Mouse (Mus musculus): ENCODE data around the gene Card6. TPM values are rescaled to one million over a fixed set of nuclear protein-coding genes. Genes with fewer than 3 reads are reported as not detected.

Card6 gene
- polyA plus RNA-seq, 1 experiment from 2014 or later, result 0.77 TPM

DNA sequence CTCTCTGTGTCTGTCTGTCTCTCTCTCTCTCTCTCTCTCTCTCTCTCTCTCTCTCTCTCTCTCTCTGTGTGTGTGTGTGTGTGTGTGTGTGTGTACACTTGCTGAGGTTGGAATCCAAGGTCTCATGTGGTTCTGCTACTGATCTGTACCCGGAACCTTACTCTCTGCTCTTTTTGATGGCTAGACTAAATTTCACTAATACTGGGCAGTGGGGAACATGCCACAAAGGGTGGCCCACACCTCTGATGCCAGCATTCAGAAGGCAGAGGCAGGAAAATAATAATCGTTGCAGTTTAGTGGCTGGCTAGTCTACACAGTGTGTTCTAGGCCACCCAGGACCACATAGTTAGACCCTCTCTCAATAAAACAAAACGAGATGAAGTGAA lies 309 bp upstream of the Card6 start:
- WGBS, result 80% methylated on average over 3 of the region's 3 CpGs
- no peaks in the 10 kb centered on the region for H3K9me3 ChIP-seq
- H3K27me3 ChIP-seq, result no peaks in the 10 kb centered on the region
- peak overlapping the region; percentile 38 for H3K4me2 ChIP-seq
- no peak overlapping the region for H3K9ac ChIP-seq
- no peaks in the 10 kb centered on the region for H3K4me1 ChIP-seq
- H3K36me3 ChIP-seq, result no peaks in the 10 kb centered on the region
- H3K27ac ChIP-seq, result no peak overlapping the region
- peak overlapping the region; percentile 29 for H3K4me3 ChIP-seq
- ATAC-seq (ENCODE audit: insufficient number of reproducible peaks, insufficient read depth, low FRiP score, low TSS enrichment, low read depth), result no peak

DNA sequence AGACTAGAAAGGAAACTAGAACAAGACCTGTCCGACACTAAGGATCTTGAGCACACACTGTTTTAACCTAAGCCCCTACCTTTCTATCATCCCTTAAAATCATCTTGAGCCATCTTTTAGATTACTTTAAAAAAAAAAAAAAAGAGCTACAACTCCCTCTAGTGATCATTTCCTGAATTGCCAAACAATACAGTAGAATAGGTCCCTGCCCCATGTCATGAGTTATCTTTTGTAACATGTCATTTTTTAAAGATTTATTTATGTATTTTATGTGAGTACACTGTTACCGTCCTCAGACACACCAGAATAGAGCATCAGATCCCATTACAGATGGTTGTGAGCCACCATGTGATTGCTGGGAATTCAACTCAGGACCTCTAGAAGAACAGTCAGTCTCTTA lies 2.0 kb downstream of the Card6 start:
- Histone ChIP-seq H3K4me1 (no peaks in the 10 kb centered on the region), H3K9me3 (no peaks in the 10 kb centered on the region), H3K4me2 (no peak overlapping the region), H3K9ac (no peak overlapping the region), H3K27ac (no peak overlapping the region), H3K36me3 (no peaks in the 10 kb centered on the region), H3K4me3 (no peak overlapping the region), H3K27me3 (no peaks in the 10 kb centered on the region)
- ATAC-seq (ENCODE audit: insufficient number of reproducible peaks, insufficient read depth, low FRiP score, low TSS enrichment, low read depth), result no peak
- WGBS, result 47% methylated on average over 2 of the region's 2 CpGs

DNA sequence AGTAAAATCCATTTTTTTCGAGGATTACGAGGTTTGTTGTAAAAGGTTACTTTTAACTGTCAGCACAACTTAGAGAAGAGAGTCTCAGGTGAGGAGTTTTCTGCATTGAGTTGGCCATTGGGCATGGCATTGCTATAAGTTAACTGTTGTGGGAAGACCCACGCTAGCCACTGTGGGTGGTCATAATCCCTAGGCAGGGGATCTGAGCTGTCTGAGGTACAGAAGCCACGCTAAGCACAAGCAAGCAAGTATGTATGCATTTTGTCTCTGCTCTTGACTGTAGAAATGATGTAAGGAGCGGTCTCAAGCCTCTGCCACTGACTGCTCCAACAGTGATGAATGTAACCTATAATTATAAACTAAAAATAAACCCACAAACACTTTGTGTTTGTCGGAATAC lies 2.4 kb downstream of the Card6 start:
- 76% methylated on average over 6 of the region's 6 CpGs for WGBS
- no peak overlapping the region for H3K9ac ChIP-seq

DNA sequence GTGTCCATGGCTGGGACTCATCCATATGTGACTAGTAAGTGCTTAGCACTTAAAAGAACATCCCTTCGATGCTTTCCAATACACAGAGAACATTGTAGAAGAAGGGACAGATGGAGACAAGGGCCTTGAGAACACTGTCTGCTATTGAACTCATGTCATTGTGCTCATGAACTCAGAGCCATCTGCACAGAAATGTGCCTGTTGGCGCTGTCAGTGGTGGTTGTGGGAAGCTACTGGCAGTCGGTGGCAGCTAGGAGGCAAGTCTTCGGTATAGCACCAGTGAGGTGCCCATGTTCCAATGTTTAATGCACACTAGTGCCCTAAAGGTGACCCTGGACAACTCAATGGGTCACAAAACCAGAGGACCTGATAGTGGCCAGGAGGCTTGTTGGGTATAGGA lies 6.0 kb downstream of the Card6 start:
- Histone ChIP-seq H3K9ac (no peak overlapping the region), H3K4me3 (no peak overlapping the region), H3K27me3 (no peaks in the 10 kb centered on the region), H3K4me2 (no peak overlapping the region), H3K9me3 (no peaks in the 10 kb centered on the region), H3K36me3 (no peaks in the 10 kb centered on the region), H3K27ac (no peak overlapping the region), H3K4me1 (no peaks in the 10 kb centered on the region)
- ATAC-seq (ENCODE audit: insufficient number of reproducible peaks, insufficient read depth, low FRiP score, low TSS enrichment, low read depth), result no peak
- WGBS, result 90% methylated on average over 4 of the region's 4 CpGs

More for the DNA sequence above, 2.4 kb downstream of the Card6 start:
- H3K9me3 ChIP-seq, result no peaks in the 10 kb centered on the region
- ATAC-seq (ENCODE audit: insufficient number of reproducible peaks, insufficient read depth, low FRiP score, low TSS enrichment, low read depth), result no peak
- H3K27me3 ChIP-seq, result no peaks in the 10 kb centered on the region
- no peak overlapping the region for H3K4me2 ChIP-seq
- no peak overlapping the region for H3K4me3 ChIP-seq
- no peaks in the 10 kb centered on the region for H3K4me1 ChIP-seq
- H3K36me3 ChIP-seq, result no peaks in the 10 kb centered on the region
- no peak overlapping the region for H3K27ac ChIP-seq

DNA sequence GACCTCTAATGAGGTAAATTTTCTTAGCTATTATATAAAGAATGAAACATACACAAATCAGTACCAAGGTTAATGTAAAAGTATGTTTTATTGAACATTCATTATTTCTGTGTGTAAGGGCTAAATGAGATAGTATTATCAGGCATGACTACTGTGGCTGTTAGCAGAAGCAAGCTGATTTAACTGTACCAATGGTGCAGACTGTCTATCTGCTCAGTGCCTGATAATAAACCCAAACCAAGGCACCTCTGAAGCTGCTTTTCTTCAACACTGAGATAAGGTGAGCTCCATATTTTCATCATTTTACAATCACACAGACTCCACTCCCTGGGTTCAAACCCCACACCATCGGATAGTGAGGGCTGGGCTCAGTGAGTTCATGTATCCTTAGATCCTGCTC lies 11.0 kb downstream of the Card6 start:
- no peak for ATAC-seq (ENCODE audit: insufficient number of reproducible peaks, insufficient read depth, low FRiP score, low TSS enrichment, low read depth)
- no peak overlapping the region for H3K4me3 ChIP-seq
- no peaks in the 10 kb centered on the region for H3K27me3 ChIP-seq
- WGBS, result 91% methylated on average over 1 of the region's 1 CpGs
- no peak overlapping the region for H3K9ac ChIP-seq
- no peaks in the 10 kb centered on the region for H3K9me3 ChIP-seq
- H3K36me3 ChIP-seq, result no peaks in the 10 kb centered on the region
- no peak overlapping the region for H3K27ac ChIP-seq
- no peaks in the 10 kb centered on the region for H3K4me1 ChIP-seq
- no peak overlapping the region for H3K4me2 ChIP-seq

DNA sequence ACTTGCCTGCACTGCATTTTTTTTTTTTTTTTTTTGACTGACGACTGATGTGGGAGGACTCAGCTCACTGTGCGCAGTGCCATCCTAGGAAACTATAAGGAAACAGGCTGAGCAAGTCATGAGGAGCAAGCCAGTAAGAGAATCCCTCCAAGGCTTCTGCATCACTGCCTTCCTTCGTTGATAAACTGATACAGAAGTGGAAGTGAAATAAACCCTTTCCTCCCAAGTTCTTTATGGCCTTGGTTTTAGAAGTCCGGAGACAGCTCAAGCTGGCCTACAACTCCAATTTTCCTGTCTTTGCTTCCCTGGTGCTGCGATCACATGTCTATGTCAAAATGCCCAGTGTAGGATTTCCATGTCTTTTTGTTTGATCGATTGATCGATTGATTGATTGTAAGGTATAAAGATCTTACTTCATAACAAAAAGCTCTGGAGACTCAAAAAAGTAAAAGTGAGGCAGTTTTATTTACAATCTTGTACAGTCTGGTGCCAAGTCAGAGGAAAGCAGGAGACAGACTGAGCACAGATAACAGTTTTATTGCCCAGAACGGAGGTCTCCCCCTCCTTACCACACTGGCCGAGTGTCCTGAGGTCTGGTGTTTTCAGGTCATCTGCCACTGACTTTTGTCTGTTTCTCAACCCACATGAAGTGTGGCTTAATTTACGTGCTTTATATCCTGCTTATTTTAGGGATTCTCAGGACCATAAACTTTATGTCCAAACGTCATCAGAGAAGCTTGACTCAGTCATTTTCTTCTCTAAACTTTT lies 12.6 kb downstream of the Card6 start:
- Histone ChIP-seq H3K36me3 (no peaks in the 10 kb centered on the region), H3K9me3 (no peaks in the 10 kb centered on the region), H3K4me3 (no peak overlapping the region), H3K9ac (no peak overlapping the region), H3K4me2 (no peak overlapping the region), H3K27ac (no peak overlapping the region), H3K4me1 (no peaks in the 10 kb centered on the region), H3K27me3 (no peaks in the 10 kb centered on the region)
- 88% methylated on average over 11 of the region's 11 CpGs for whole genome bisulfite sequencing
- ATAC-seq (ENCODE audit: insufficient number of reproducible peaks, insufficient read depth, low FRiP score, low TSS enrichment, low read depth), result no peak

DNA sequence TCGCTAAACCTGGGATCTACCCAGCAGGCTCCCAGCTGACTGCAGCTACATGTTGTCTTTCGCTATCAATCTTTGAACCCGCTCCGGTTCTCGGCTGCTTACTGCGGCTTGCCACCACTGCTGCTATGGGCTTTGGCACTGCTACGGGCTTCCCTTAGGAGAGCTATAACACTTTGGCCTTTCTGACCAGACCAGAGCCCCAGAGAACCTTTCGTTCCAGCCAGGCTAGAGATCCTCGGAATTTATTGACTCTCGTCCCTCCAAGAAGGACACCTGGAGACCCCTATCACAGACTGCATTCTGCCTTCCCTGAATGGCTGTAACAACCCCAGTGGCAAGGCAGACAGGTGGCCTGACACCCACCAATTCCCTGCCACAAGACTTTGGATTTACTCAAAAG lies 18.2 kb downstream of the Card6 start:
- no peak for ATAC-seq (ENCODE audit: insufficient number of reproducible peaks, insufficient read depth, low FRiP score, low TSS enrichment, low read depth)
- H3K9ac ChIP-seq, result no peak overlapping the region
- 93% methylated on average over 10 of the region's 10 CpGs for WGBS

DNA sequence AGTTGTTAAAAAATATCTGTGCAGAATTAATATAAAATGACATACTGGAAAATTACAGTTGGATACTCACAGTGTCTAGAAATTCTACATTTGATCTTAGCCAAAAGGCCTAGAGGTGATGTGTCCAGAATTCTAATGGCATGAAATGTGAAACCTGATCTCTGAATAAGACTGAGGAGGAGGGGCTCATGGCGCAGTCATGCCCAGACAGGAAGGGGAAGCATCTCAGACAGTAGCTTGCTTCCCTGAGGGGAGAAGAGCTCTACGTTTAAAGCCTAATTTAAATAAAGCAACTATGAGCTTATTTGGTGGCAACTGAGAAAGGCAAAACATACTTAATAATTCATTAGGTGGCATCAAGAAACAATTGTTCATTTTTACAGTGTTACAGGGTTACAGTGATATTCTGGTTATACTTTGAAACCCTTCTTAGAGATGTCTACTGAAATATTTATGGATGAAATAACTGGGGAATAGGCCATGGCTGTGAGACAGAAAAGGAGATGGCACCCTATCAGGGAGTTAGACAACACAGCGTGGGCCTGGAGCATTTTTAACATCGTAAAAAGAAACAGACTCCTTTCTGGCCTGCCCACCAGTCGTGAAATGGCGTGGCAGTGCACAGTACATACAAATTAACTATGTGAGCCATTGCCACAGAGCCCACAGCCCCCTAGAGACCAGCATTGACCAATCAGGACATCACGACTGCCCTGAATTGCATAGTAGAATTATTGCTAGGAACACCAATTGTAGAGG lies 19.3 kb downstream of the Card6 start:
- WGBS, result 48% methylated on average over 7 of the region's 7 CpGs
- Histone ChIP-seq H3K9me3 (no peaks in the 10 kb centered on the region), H3K27ac (no peak overlapping the region), H3K4me3 (no peak overlapping the region), H3K36me3 (no peaks in the 10 kb centered on the region), H3K27me3 (no peaks in the 10 kb centered on the region), H3K9ac (no peak overlapping the region), H3K4me2 (no peak overlapping the region), H3K4me1 (no peaks in the 10 kb centered on the region)
- ATAC-seq (ENCODE audit: insufficient number of reproducible peaks, insufficient read depth, low FRiP score, low TSS enrichment, low read depth), result no peak

More for the DNA sequence above, 18.2 kb downstream of the Card6 start:
- Histone ChIP-seq H3K4me3 (no peak overlapping the region), H3K4me2 (no peak overlapping the region), H3K4me1 (no peaks in the 10 kb centered on the region), H3K9me3 (no peaks in the 10 kb centered on the region), H3K27me3 (no peaks in the 10 kb centered on the region), H3K27ac (no peak overlapping the region), H3K36me3 (no peaks in the 10 kb centered on the region)

DNA sequence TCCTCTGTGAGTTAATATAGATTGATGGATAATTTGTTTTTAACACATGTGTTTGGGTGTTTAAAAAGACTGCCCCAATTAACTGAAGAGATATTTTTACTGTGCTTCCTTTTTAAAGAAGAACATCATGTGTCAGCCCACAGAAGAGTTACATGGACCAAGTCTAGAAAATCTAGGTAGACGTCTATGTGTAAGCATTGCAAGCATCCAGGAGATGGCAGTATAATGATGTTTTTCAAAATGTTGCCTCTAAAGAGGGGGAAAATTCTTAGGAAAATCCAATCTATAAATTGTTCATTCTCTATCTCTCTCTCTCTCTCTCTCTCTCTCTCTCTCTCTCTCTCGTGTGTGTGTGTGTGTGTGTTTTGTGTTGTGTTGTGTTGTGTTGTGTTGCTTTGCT lies 22.2 kb downstream of the Card6 start:
- no peak for ATAC-seq (ENCODE audit: insufficient number of reproducible peaks, insufficient read depth, low FRiP score, low TSS enrichment, low read depth)
- H3K27me3 ChIP-seq, result no peaks in the 10 kb centered on the region
- WGBS, result 7% methylated on average over 2 of the region's 2 CpGs
- no peak overlapping the region for H3K27ac ChIP-seq
- H3K4me3 ChIP-seq, result no peak overlapping the region
- no peaks in the 10 kb centered on the region for H3K4me1 ChIP-seq
- no peak overlapping the region for H3K4me2 ChIP-seq
- H3K9ac ChIP-seq, result no peak overlapping the region
- no peaks in the 10 kb centered on the region for H3K36me3 ChIP-seq
- H3K9me3 ChIP-seq, result no peaks in the 10 kb centered on the region

DNA sequence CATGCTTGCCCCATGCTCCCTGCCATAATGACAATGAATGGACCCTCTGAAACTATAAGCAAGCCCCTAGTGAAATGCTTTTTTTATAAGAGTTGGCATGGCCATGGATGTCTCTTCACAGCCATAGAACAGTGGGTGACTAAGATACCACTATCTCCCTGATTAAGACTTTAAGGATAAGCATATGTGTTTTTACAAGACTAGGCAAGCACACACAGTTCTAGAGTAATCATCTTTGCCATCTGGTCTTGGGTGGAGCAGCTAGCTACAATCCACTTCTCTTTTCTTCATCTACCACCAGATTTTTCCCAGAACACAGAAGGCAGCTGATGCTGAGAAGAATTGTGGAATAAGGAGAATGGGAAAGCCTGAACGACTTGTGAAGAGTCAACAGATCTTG lies 27.1 kb downstream of the Card6 start:
- no peak overlapping the region for H3K9ac ChIP-seq
- WGBS, result 76% methylated on average over 1 of the region's 1 CpGs
- no peaks in the 10 kb centered on the region for H3K9me3 ChIP-seq
- H3K4me2 ChIP-seq, result no peak overlapping the region
- no peaks in the 10 kb centered on the region for H3K27me3 ChIP-seq
- no peaks in the 10 kb centered on the region for H3K36me3 ChIP-seq
- ATAC-seq (ENCODE audit: insufficient number of reproducible peaks, insufficient read depth, low FRiP score, low TSS enrichment, low read depth), result no peak
- H3K4me1 ChIP-seq, result no peaks in the 10 kb centered on the region
- H3K27ac ChIP-seq, result no peak overlapping the region
- no peak overlapping the region for H3K4me3 ChIP-seq

DNA sequence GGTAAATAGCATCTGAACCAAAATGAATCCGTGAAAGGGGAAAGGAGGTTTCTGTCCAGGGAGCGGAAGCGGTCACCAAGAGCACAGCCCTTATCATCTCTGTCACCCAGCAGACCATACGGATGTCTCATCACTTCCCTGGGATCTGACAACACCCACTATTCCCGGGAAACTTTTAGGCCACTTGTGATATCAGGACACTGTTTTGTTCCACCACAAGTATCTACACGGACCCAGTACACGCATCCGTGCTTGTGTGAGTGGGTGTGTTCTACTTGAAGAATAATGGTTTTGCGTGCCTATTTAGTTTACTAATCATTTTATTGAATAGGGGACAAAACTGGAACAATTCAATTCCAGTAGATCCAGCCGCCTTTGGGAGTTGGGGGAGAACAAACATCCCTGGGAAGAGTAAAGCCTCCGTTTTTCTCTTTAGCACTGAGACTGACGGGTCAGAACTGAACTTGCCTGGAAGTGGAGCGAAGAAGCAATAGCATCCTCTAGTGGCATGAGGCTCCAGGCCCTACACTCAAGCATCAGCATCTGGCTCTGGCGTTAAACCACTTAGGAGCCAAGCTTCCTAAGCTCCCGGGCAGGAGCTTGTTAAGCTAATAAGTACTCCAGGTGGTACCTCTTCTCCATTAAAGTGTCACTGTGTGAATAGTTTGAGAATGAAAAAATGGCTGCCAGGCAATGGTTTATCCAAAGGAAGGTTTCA lies 39.4 kb downstream of the Card6 start:
- 60% methylated on average over 15 of the region's 15 CpGs for WGBS
- Histone ChIP-seq H3K4me3 (no peak overlapping the region), H3K36me3 (no peaks in the 10 kb centered on the region), H3K27ac (no peak overlapping the region), H3K9me3 (no peaks in the 10 kb centered on the region), H3K4me1 (no peaks in the 10 kb centered on the region), H3K27me3 (no peaks in the 10 kb centered on the region), H3K4me2 (no peak overlapping the region), H3K9ac (no peak overlapping the region)
- ATAC-seq (ENCODE audit: insufficient number of reproducible peaks, insufficient read depth, low FRiP score, low TSS enrichment, low read depth), result no peak

DNA sequence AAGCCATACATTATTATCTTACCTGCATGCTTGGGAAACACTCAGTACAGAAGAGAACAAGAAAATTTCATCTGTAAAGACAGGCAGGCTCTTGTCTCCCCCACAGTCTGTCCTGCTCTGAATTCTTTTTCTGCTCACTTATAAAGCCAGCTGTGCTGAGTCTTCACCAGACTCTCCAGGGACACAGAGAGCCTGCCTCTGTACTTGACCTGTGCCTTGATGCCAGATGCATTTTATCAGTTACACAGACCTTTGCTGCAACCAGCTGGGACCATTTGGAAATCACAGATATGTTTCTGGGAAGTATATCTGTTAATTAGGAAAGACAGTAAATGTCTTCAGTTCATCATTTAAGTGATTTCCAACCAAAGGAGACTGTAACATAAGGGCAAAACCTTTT lies 44.7 kb downstream of the Card6 start, which contains the start of gene C7:
Gene C7, minus strand, starts transcription at position 106 of the 400 bp plus-strand sequence.
- no peak for ATAC-seq (ENCODE audit: insufficient number of reproducible peaks, insufficient read depth, low FRiP score, low TSS enrichment, low read depth)
- H3K4me3 ChIP-seq, result no peak within 1 kb of the TSS

More for the DNA sequence above, 44.7 kb downstream of the Card6 start, which contains the start of gene C7:
- H3K4me2 ChIP-seq, result no peak within 1 kb of the TSS
- H3K4me1 ChIP-seq, result no peaks in the 10 kb centered on the region
- H3K27ac ChIP-seq, result no peak within 1 kb of the TSS
- no peaks in the 10 kb centered on the region for H3K27me3 ChIP-seq
- no peaks in the 10 kb centered on the region for H3K9me3 ChIP-seq
- H3K36me3 ChIP-seq, result no peaks in the 10 kb centered on the region
- no peak within 1 kb of the TSS for H3K9ac ChIP-seq

Data from embryonic facial prominence, embryonic 13.5 days (tissue).